Mouse (Mus musculus) limb, embryonic 11.5 days (tissue): ENCODE results near the gene Edaradd. TPM values are rescaled to one million over a fixed set of nuclear protein-coding genes. Genes with fewer than 3 reads are reported as not detected.
"Not testable (repeated sequence)": the region's sequence is repeated elsewhere in the genome, so short reads cannot be mapped to it uniquely, and the experiment has no call there.

Experiments
- ATAC-seq: fragments of 200-750 bp; cut with Nextera tagmentation; 2 replicates; pipeline ENCODE4 v1.8.0; 2017; ENCODE audit warnings: low read depth; ENCODE audit not compliant: insufficient number of reproducible peaks, low FRiP score, low TSS enrichment
- DNase-seq: peaks from one replicate; pipeline ENCODE4 v3.0.0-alpha.2; 2015; ENCODE audit warnings: low spot score
- H3K27ac ChIP-seq: fragments of 300-500 bp; sonication (generic); replicated peaks from 2 replicates; pipeline ENCODE4 v1.5.1; 2014; ENCODE audit warnings: low read depth, mild to moderate bottlenecking, low read length
- H3K27me3 ChIP-seq: fragments of 300-500 bp; sonication (generic); 2 replicates; pipeline ENCODE4 v1.6.1; 2014; ENCODE audit warnings: mild to moderate bottlenecking, low read length, mixed read lengths; ENCODE audit not compliant: control insufficient read depth, insufficient read depth
- H3K36me3 ChIP-seq: fragments of 300-500 bp; sonication (generic); 2 replicates; pipeline ENCODE4 v1.6.1; 2014; ENCODE audit warnings: mild to moderate bottlenecking, low read length, moderate library complexity, mixed read lengths; ENCODE audit not compliant: control insufficient read depth, insufficient read depth
- H3K4me1 ChIP-seq: fragments of 300-500 bp; sonication (generic); 2 replicates; pipeline ENCODE4 v1.6.1; 2014; ENCODE audit warnings: low read length, mixed read lengths; ENCODE audit not compliant: control insufficient read depth, insufficient read depth
- H3K4me2 ChIP-seq: fragments of 300-500 bp; sonication (generic); 2 replicates; pipeline ENCODE4 v1.6.1; 2014; ENCODE audit warnings: low read depth, mild to moderate bottlenecking, moderate library complexity; ENCODE audit not compliant: severe bottlenecking
- H3K4me3 ChIP-seq: fragments of 300-500 bp; sonication (generic); 2 replicates; pipeline ENCODE4 v1.5.1; 2014; ENCODE audit warnings: low read depth, low read length
- H3K9ac ChIP-seq: fragments of 300-500 bp; sonication (generic); 2 replicates; pipeline ENCODE4 v1.6.1; 2014; ENCODE audit warnings: mild to moderate bottlenecking, low read length
- H3K9me3 ChIP-seq: fragments of 300-500 bp; sonication (generic); 2 replicates; pipeline ENCODE4 v1.6.1; 2016; ENCODE audit warnings: low read length; ENCODE audit not compliant: control insufficient read depth
- WGBS: fragments of 180-500 bp; shearing (Covaris S2); extraction: QIAGEN DNeasy Blood & Tissue Kit; methylation state at CpG from one replicate; pipeline ENCODE4 v1.1.7; 2014; 5-methylcytosine and 5-hydroxymethylcytosine counted together
- polyA plus RNA-seq: library from polyadenylated mRNA; unstranded; fragments of >200 nt; fragmentation: Nextera tagmentation; extraction: Ambion mirVana; gene quantifications from 2 replicates; pipeline ENCODE4 v1.2.1, GENCODE M21; 2014

The Edaradd gene
- polyA plus RNA-seq, 1 experiment from 2014 or later, result 1.4 TPM

DNA sequence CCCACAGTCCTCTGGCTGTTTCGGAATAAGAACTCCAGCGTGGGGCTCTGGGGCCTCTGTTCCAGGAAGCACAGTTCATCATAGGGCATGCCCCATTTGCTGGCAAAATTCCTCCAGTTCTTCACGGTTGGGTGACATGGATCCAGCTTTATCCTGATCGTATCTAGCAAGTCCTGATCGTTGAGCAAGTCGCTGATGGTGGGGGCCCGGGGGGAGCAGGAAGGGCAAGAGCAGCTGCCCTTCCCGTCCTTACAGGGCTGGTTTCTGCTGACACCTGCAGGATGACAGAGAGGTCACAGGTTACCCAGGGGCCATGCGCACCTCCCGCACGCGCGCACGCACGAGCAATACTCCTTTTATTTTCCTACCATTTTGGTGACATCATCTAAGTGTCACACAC lies 41.9 kb downstream of the Edaradd start:
- WGBS, result 82% methylated on average over 15 of the region's 15 CpGs
- no peak overlapping the region for H3K4me2 ChIP-seq
- no peak overlapping the region for H3K4me3 ChIP-seq
- no peaks in the 10 kb centered on the region for H3K9me3 ChIP-seq
- H3K36me3 ChIP-seq, result no peaks in the 10 kb centered on the region
- no peaks in the 10 kb centered on the region for H3K4me1 ChIP-seq
- no peak for ATAC-seq
- no peak overlapping the region for H3K27ac ChIP-seq
- no peaks in the 10 kb centered on the region for H3K27me3 ChIP-seq
- no peak for DNase-seq
- H3K9ac ChIP-seq, result no peak overlapping the region

DNA sequence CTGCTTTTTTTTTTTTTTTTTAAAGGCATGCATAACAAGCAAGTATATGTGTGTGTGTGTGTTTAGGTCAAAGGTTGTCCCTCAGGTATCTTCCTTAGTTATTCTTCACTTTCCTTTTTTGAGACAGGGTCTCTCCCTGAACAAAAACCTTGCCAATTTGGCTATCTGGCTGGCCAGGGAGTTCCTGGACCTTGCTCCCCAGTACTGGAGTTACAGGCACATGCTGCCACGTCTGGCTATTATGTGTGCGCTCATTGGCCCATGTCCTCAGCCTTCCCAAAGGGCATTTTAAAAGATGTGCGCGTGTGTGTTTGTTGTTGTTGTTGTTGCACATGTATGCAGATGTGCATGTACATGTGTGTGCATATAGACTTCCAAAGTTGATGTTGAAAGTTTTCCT lies 43.4 kb downstream of the Edaradd start:
- Histone ChIP-seq H3K9ac (no peak overlapping the region), H3K27me3 (no peaks in the 10 kb centered on the region), H3K4me3 (no peak overlapping the region), H3K4me1 (no peaks in the 10 kb centered on the region), H3K36me3 (no peaks in the 10 kb centered on the region), H3K4me2 (no peak overlapping the region), H3K27ac (no peak overlapping the region), H3K9me3 (no peaks in the 10 kb centered on the region)
- 86% methylated on average over 4 of the region's 4 CpGs for WGBS
- DNase-seq (no peak), ATAC-seq (no peak)

DNA sequence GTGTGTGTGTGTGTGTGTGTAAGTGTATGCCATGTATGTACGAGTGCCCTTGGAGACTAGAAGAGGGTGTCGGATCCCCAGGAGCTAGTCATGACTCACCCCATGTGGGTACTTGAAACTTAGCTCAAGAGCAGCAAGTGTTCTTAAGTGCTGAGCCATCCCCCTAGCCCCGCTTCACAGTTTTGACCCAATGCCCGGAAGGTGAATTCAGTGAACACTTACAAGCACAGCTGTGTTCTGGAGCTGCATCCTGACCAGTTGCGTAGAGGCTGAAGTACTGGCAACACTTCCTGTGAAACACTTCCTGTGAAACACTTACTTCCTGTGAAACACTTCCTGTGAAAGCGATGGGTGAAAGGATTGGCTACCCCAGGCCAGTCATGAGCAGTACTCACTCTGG lies 45.0 kb downstream of the Edaradd start:
- no peak for DNase-seq
- Histone ChIP-seq H3K27ac (no peak overlapping the region), H3K4me3 (no peak overlapping the region), H3K9me3 (no peaks in the 10 kb centered on the region), H3K27me3 (no peaks in the 10 kb centered on the region), H3K9ac (no peak overlapping the region), H3K36me3 (no peaks in the 10 kb centered on the region), H3K4me2 (no peak overlapping the region), H3K4me1 (no peaks in the 10 kb centered on the region)
- no peak for ATAC-seq
- WGBS, result 86% methylated on average over 6 of the region's 6 CpGs

DNA sequence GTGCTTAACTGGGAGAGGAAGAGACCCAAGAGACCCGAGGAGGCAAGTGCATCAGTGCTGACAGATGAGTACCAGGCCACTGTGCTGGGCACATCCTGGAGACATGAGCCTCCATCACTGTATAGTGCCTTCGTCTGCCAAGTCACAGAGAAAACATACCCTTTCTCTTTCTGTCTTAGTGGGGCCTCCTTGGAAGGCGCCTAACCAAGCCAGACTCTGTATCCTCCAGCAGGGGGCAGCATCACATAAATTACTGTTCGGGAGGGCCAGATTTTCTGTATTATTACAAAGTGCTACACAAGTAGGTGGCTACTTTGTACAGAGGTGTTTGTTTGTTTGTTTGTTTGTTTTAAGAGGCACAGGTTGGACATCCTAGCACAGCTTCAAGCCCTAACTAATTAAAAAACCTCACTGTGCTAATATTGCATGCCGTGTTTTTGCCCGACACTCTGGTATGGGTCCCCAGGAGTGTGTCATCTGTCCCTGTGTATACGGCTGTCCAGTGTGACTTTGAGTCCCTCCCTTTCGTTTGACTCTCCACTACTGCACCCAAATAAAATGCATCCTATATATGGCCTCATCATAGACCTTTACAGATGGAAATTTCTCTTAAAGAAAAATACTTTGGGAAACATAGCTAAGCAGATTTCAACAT lies 46.4 kb downstream of the Edaradd start:
- peak; percentile 84 for DNase-seq

DNA sequence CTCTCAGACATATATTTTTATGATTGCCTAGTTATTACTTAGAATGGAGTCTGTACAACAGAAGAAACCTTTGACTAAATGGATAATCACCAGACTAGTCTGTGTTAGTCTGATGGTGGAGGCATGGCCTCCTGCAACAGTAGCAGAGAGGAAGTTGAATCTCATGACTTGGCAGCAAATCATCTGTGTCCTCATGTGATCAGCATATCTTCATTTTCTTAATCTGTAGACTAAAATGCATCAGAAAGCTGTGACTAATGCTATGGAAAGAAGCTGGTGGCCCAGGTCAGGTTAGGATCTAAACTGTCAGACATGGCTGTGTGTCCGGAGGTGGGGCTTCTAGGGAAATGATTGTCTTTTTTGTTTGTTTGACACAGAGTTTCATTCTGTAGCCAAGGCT lies 51.8 kb downstream of the Edaradd start:
- 90% methylated on average over 1 of the region's 1 CpGs for WGBS
- ATAC-seq (no peak), DNase-seq (no peak)

More for the DNA sequence above, 46.4 kb downstream of the Edaradd start:
- Histone ChIP-seq H3K36me3 (no peaks in the 10 kb centered on the region), H3K9ac (no peak overlapping the region), H3K27me3 (no peaks in the 10 kb centered on the region), H3K27ac (no peak overlapping the region), H3K4me2 (no peak overlapping the region), H3K4me1 (no peaks in the 10 kb centered on the region), H3K4me3 (no peak overlapping the region), H3K9me3 (no peaks in the 10 kb centered on the region)
- 0 out of 2 replicates have a peak, but pooled peaks have one; percentile 24 for ATAC-seq
- 42% methylated on average over 8 of the region's 8 CpGs for WGBS

DNA sequence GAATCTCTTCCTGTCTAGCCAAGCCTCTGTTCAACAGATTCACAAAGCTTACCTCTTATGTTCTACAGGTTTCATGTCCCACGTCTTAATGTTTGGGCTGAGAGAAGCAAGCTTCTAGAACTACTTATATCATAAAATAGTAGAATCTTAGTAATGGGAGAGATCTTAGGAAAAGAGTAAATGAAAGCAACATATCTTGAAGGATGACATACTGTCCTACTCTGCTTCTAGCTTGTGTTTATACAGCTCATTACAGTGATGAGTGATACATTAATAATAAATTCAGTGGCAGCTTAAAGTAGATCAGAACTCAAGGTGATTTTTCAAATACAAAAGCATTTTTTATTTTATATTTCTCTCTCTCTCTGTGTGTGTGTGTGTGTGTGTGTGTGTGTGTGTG lies 55.4 kb downstream of the Edaradd start, which contains the start of gene Lgals8:
TSS of gene Lgals8 (minus strand) at position 101 of the 400 bp plus-strand sequence.
- no peak for ATAC-seq
- 82% methylated on average over 1 of the region's 1 CpGs for WGBS
- no peak within 1 kb of the TSS for H3K4me3 ChIP-seq

More for the DNA sequence above, 51.8 kb downstream of the Edaradd start:
- Histone ChIP-seq H3K4me1 (no peaks in the 10 kb centered on the region), H3K36me3 (no peaks in the 10 kb centered on the region), H3K27me3 (no peaks in the 10 kb centered on the region), H3K27ac (no peak overlapping the region), H3K4me3 (no peak overlapping the region), H3K9ac (no peak overlapping the region), H3K4me2 (no peak overlapping the region), H3K9me3 (no peaks in the 10 kb centered on the region)

DNA sequence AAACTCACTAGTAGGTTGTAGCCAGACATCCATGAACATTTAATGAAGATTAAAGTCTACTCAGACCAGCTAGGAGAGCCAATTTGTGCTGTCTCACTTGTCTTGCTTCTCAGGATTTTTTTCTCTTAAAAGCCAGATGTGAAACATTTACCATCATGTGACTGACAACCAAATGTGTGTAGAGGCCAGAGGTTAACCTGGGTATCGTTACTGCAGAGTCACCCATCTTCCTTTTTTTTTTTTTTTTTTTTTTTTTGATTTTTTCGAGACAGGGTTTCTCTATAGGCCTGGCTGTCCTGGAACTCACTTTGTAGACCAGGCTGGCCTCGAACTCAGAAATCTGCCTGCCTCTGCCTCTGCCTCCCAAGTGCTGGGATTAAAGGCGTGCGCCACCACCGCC lies 56.1 kb downstream of the Edaradd start:
- H3K36me3 ChIP-seq, H3K4me3 ChIP-seq, H3K9ac ChIP-seq, H3K9me3 ChIP-seq, H3K4me1 ChIP-seq, DNase-seq, H3K4me2 ChIP-seq, H3K27ac ChIP-seq, H3K27me3 ChIP-seq, ATAC-seq: not testable (repeated sequence)
- 77% methylated on average over 6 of the region's 6 CpGs for WGBS

More for the DNA sequence above, 55.4 kb downstream of the Edaradd start, which contains the start of gene Lgals8:
- Histone ChIP-seq H3K9ac (no peak within 1 kb of the TSS), H3K36me3 (no peaks in the 10 kb centered on the region), H3K27me3 (no peaks in the 10 kb centered on the region), H3K4me2 (no peak within 1 kb of the TSS), H3K9me3 (no peaks in the 10 kb centered on the region), H3K4me1 (peaks cover 3% of the 10 kb centered on the region; the same call in 1 of the 2 replicates), H3K27ac (no peak within 1 kb of the TSS)
- DNase-seq, result no peak

DNA sequence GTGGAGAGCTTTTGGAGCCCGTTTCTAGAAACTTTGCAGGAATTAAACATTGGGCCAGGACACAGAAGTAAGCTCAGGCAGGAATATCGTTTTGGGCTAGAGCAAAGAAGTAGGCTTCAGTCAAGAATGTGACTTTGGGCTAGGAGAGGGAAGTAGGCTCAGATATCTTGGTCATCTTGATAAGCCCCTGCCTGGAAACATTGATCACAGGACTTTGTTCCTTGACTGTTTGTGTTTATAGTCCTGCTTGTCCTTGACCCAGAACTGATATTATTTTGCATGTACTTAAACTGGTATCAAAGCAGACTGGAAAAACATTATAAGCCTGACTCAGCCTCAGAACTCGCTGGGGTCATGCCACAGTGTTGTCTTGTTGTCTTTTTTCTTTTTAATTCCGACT lies 57.6 kb downstream of the Edaradd start:
- WGBS, result 81% methylated on average over 4 of the region's 4 CpGs
- no peaks in the 10 kb centered on the region for H3K27me3 ChIP-seq
- H3K27ac ChIP-seq, result no peak overlapping the region
- H3K4me1 ChIP-seq, result peaks cover 3% of the 10 kb centered on the region; the same call in 1 of the 2 replicates
- ATAC-seq (no peak), DNase-seq (no peak)
- H3K4me2 ChIP-seq, result no peak overlapping the region
- H3K9me3 ChIP-seq, result no peaks in the 10 kb centered on the region
- H3K4me3 ChIP-seq, result no peak overlapping the region
- no peaks in the 10 kb centered on the region for H3K36me3 ChIP-seq
- no peak overlapping the region for H3K9ac ChIP-seq

DNA sequence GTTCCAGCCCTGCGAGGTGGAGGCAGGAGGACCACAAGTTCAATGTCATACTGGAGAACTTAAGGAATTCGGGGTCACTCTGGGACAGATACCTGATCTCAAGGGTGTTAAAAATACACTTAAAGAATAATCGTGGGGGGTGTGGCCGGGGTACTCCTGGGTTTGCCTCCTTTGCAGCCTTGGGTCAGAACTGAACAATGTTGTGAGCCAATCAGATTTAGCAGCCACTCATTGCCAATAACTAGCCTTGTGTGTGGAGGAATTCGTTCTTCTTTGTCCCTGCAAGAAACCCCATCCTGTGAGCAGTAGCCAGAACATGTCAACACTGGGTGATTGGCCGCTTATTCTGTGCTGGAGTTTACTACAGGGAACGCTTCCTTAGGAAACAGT lies 58.5 kb downstream of the Edaradd start:
- Histone ChIP-seq H3K4me1 (peaks cover 3% of the 10 kb centered on the region; the same call in 1 of the 2 replicates), H3K4me2 (peak overlapping the region; percentile 69), H3K36me3 (no peaks in the 10 kb centered on the region), H3K27me3 (no peaks in the 10 kb centered on the region), H3K9ac (peak overlapping the region; percentile 70), H3K4me3 (peak overlapping the region; percentile 65), H3K27ac (no peak overlapping the region), H3K9me3 (no peaks in the 10 kb centered on the region)
- no peak; the same call in 1 of the 2 replicates for ATAC-seq
- DNase-seq, result no peak
- WGBS, result 6% methylated on average over 7 of the region's 7 CpGs
